Mouse (Mus musculus): ENCODE measurements at regions not wholly inside any gene's neighbourhood (a gene's known extent, or its start where the extent isn't known, plus 50 kb on each side); places are given as distances from the start of the nearest gene placed in this dataset.
"Not testable (repeated sequence)": the region's sequence is repeated elsewhere in the genome, so short reads cannot be mapped to it uniquely, and the experiment has no call there.

GRCm38 (mm10) chr1:137270659-137271612 is 310.7 kb upstream of the Nr5a2 start:
- no peak for DNase-seq
- intact Hi-C loops (cut with DNase I): no loop called here

GRCm38 (mm10) chr1:137262806-137263370 is 302.6 kb upstream of the Nr5a2 start:
- intact Hi-C loops (cut with DNase I): no loop called here
- no peak for DNase-seq

GRCm38 (mm10) chr1:137262121-137262525 is 301.9 kb upstream of the Nr5a2 start:
- DNase-seq: no peak
- intact Hi-C loops (cut with DNase I): no loop called here

- no peak for DNase-seq
- intact Hi-C loops (cut with DNase I): no loop called here
Measured at GRCm38 (mm10) chr1:137256294-137256693, 296.0 kb upstream of the Nr5a2 start.

GRCm38 (mm10) chr1:137255041-137255440 is 294.8 kb upstream of the Nr5a2 start:
- intact Hi-C loops (cut with DNase I): no loop called here
- peak; percentile 7 for DNase-seq

- no peak for DNase-seq
- intact Hi-C loops (cut with DNase I): no loop called here
Measured at GRCm38 (mm10) chr1:137254634-137255033, 294.4 kb upstream of the Nr5a2 start.

GRCm38 (mm10) chr1:137227098-137227485 is 266.8 kb upstream of the Nr5a2 start:
- intact Hi-C loops (cut with DNase I): loop anchor here (5.0 kb wide), 1 partner anchor 675 kb away; no protein-coding TSS in a partner anchor
- DNase-seq: no peak

GRCm38 (mm10) chr1:137226479-137227097 is 266.3 kb upstream of the Nr5a2 start:
- no peak for DNase-seq
- intact Hi-C loops (cut with DNase I): loop anchor here (5.0 kb wide), 1 partner anchor 674 kb away; no protein-coding TSS in a partner anchor

GRCm38 (mm10) chr1:137225418-137225817 is 265.2 kb upstream of the Nr5a2 start:
- intact Hi-C loops (cut with DNase I): loop anchor here (5.0 kb wide), 1 partner anchor 673 kb away; no protein-coding TSS in a partner anchor

GRCm38 (mm10) chr1:137223052-137223451 is 262.8 kb upstream of the Nr5a2 start:
- no peak for DNase-seq
- intact Hi-C loops (cut with DNase I): loop anchor here (5.0 kb wide), 1 partner anchor 271 kb away; no protein-coding TSS in a partner anchor

More at GRCm38 (mm10) chr1:137225418-137225817, 265.2 kb upstream of the Nr5a2 start:
- DNase-seq: no peak

- peak; percentile 21 for DNase-seq
- intact Hi-C loops (cut with DNase I): loop anchor here (5.0 kb wide), 1 partner anchor 269 kb away; no protein-coding TSS in a partner anchor
Measured at GRCm38 (mm10) chr1:137221087-137222057, 261.1 kb upstream of the Nr5a2 start.

- DNase-seq: no peak
Measured at GRCm38 (mm10) chr1:137220226-137220625, 260.0 kb upstream of the Nr5a2 start.

GRCm38 (mm10) chr1:137218611-137219010 is 258.4 kb upstream of the Nr5a2 start:
- intact Hi-C loops (cut with DNase I): no loop called here
- DNase-seq: no peak

More at GRCm38 (mm10) chr1:137220226-137220625, 260.0 kb upstream of the Nr5a2 start:
- intact Hi-C loops (cut with DNase I): loop anchor here (5.0 kb wide), 1 partner anchor 268 kb away; no protein-coding TSS in a partner anchor

GRCm38 (mm10) chr1:137218096-137218495 is 257.8 kb upstream of the Nr5a2 start:
- no peak for DNase-seq
- intact Hi-C loops (cut with DNase I): no loop called here

- DNase-seq: no peak
- intact Hi-C loops (cut with DNase I): no loop called here
Measured at GRCm38 (mm10) chr1:137217206-137217605, 257.0 kb upstream of the Nr5a2 start.

- DNase-seq; intact Hi-C loops (cut with DNase I): not testable (repeated sequence)
Measured at GRCm38 (mm10) chr1:137214328-137214727, 254.1 kb upstream of the Nr5a2 start.

GRCm38 (mm10) chr1:137213717-137214116 is 253.5 kb upstream of the Nr5a2 start:
- intact Hi-C loops (cut with DNase I): no loop called here

GRCm38 (mm10) chr1:137212856-137213255 is 252.6 kb upstream of the Nr5a2 start:
- DNase-seq: no peak
- intact Hi-C loops (cut with DNase I): no loop called here

More at GRCm38 (mm10) chr1:137213717-137214116, 253.5 kb upstream of the Nr5a2 start:
- DNase-seq: no peak

- DNase-seq: no peak
- intact Hi-C loops (cut with DNase I): no loop called here
Measured at GRCm38 (mm10) chr1:137204371-137204770, 244.1 kb upstream of the Nr5a2 start.

- intact Hi-C loops (cut with DNase I): no loop called here
- no peak for DNase-seq
Measured at GRCm38 (mm10) chr1:137203512-137203911, 243.3 kb upstream of the Nr5a2 start.

All from left cerebral cortex, postnatal 4 days (tissue).